Mouse (Mus musculus) CD4-positive, CD25-positive, alpha-beta regulatory T cell, adult 4 months (primary cell): ENCODE results near the gene Lim2. TPM values are rescaled to one million over a fixed set of nuclear protein-coding genes. Genes with fewer than 3 reads are reported as not detected.
"Not testable (repeated sequence)": the region's sequence is repeated elsewhere in the genome, so short reads cannot be mapped to it uniquely, and the experiment has no call there.

Experiments used
- ATAC-seq: one replicate; pipeline ENCODE4 v1.8.0; 2017
- polyA plus RNA-seq, 2 experiments: library from polyadenylated mRNA; unstranded; fragments of 100-300 nt; shearing (Covaris generic); gene quantifications; one replicate each; pipeline ENCODE4 v1.2.1; 2017

Gene Lim2
- not detected for polyA plus RNA-seq

DNA sequence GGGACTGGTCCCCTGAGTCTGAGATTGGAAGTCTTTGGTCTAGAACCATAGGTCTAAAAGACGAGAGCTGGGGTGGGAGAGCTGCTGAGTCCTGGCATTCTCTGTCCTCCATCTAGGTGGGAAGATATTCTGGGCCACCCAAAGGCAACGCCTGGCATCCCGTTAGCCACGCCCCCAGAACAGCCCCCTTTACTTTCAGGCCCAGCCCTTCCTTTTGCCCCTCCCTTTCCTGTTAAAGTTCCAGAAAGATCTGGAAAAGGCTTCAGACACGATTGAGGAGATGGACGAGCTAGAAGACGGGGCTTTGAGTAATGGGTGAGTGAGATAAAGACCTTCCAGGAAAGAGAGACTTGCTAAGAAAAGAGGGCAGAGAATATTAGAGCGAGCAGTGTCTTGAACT is at the start of gene Lim2:
Lim2 (plus strand) TSS at position 265 of the 400 bp plus-strand sequence.
- ATAC-seq, result no peak

DNA sequence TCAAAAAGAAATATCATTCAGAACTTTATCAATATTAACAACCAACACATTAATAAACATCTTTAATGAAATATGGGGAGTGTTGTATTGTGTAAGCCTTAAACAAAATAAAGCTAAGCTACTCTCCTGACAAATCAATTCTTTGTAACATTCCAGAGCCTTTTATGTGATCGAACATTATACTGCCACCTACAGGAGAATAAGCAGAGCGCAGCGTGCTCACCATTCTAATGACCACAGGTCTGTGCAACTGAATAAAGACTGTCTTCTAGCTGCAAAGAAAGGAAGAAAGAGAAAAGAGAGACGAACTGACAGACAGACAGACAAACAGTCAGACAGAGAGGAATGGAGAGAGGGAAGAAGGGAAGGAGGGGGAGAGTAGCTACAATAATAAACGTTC is 49.2 kb upstream of the Lim2 start:
- ATAC-seq, result peak; percentile 62

DNA sequence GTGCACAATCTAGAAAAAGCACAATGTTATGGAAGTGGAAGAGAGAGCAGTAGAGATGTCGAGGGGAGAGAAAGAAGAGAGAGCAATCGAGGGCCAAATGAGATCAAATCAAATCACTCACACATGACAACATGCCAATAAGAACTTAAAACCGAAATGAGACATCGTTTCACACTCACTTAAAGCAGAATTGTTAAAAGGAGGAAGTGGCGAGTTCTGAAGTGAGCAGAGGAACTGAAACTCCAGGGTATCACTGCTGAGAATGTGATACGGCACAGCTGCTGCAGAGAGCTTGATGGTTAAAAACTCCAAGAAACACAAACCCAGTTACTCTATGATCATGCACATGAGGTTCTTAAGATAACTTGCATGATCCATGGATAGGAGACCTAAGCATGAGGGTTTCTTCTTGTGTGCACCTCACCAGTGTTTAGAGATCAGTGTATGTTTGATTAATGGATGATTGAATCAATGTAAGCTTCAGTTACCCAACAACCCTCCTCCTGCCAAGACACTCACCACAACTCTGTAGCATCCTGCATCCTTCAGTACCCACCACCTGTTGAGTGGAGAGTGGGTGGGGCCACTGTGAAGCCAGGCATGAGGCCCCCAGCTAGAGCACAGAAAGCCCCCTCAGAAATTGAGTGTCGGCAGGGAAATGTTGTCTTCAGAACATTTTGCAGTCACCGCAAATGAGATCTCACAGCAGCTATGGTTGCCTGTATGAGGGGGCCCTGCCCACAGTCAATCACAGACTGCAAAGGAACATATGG is 34.9 kb upstream of the Lim2 start:
- ATAC-seq, result no peak

DNA sequence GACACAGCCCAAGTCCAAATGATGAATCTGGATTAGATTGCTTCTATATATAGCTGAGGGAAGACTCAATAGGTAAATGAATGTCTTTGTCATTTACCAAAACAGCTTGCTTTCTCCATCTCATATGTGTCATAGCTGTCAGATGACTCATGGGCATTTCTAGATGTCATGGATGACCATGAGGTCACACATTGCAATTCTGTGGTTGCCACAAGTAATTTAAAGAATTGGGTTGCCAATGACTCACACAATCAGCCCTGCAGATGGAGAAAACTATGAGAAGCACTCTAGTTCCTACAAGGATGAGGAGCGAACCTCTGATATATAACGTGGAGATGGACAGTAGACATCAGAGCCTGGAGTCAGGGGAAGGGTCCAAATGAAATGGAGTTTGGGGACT is 28.0 kb upstream of the Lim2 start:
- ATAC-seq, result no peak

DNA sequence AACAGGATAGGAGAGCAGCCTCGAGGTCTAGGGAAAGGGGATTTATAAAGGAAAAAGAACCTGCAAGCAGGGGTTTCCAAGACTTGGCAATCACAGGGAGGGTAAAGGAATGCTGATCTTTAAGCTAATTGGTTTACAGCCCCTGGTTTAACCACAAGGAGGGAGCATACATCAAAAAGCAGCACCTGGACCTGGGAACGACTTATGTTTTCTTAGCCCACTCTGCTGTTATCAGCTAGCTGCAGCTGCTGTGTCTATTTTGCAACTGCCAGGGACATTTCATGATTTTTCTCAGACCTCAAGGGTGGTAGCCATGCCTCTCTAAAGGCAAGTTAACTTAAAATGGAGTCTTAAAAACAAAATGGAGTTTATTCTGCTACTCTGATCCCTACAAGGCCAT is 24.8 kb upstream of the Lim2 start:
- no peak for ATAC-seq

DNA sequence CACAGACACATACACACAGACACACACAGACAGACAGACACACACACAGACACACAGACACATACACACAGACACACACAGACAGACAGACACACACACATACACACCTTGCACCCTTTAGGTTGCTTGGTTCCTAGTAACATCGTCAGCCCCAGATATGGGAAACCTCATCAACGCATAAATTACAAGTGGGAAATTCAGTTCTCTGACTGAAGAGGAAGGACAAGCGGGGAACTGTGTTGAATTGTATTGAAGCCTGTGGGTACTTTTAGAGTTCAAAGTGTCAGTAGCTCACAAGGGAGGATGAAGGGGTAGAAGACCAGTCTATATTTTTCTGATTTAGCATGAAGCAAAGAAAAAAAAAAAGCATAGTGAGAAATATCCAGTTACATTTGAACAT is 19.9 kb upstream of the Lim2 start:
- no peak for ATAC-seq

DNA sequence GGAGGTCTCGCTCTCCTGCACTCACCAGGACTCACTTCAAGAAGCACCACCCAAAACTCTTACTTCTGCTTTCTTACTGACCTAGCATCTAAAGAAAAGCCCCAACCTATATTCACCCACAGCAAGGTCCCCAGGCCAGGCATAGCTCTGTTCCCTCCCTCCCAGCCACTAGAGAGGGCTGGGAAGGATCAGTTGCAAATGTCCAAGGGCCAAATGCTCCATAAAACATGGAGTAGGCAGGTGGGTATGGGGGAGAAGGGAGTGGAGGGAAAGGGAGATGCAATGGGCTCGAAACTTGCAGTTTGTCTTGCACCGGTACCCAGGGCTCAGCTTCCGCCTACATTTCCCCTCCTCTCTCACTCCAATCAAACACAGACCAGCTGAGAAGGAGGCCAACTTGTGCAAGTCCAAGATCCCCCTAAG is 19.3 kb upstream of the Lim2 start, which contains the start of gene Siglecg:
Siglecg (plus strand) TSS at position 74 of the 423 bp plus-strand sequence.
- no peak for ATAC-seq

DNA sequence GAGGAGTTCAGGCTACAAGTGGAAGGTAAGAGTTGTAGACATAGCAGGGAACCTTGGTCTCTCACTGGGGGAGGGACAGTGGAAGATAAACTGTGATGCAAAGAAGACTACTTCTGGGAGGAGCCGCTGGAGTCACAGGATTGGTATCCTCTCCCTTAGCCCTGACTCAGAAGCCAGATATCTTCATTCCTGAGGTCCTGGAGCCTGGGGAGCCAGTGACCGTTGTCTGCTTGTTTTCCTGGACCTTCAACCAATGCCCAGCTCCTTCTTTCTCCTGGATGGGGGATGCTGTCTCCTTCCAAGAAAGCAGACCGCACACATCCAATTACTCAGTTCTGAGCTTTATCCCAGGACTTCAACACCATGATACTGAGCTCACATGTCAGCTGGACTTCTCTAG is 18.4 kb upstream of the Lim2 start:
- ATAC-seq, result no peak

DNA sequence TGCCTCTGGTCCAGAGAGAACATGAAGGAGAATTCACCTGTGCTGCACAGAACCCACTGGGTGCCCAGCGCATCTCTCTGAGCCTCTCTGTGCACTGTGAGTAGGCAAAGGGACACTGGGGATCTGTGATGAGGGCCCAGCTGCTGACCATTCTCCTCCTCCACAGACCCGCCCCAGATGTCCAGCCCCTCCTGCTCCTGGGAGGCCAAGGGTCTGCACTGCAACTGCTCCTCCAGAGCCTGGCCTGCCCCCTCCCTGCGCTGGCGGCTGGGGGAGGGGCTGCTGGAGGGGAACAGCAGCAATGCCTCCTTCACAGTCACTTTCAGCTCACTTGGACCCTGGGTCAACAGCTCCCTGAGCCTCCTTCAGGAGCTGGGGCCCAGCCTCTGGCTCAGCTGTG is 15.7 kb upstream of the Lim2 start:
- not testable (repeated sequence) for ATAC-seq

DNA sequence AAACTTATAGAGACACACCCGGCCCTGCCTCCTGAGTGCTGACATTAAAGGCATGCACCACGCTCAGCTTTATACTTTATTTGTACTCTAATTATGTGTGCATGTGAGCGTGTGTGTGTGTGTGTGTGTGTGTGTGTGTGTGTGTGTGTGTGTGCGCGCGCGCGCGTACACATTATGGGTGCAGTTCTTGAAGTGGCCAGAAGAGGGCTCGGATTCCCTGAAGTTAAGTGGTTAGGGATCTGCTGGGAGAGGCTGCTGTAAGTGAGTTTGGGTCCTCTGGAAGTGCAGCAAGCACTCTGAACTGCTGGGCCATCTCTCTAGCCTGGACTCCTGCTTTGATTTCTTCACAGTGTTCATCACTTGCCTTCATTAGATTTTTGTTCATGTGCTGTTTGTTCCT is 10.2 kb upstream of the Lim2 start:
- no peak for ATAC-seq

DNA sequence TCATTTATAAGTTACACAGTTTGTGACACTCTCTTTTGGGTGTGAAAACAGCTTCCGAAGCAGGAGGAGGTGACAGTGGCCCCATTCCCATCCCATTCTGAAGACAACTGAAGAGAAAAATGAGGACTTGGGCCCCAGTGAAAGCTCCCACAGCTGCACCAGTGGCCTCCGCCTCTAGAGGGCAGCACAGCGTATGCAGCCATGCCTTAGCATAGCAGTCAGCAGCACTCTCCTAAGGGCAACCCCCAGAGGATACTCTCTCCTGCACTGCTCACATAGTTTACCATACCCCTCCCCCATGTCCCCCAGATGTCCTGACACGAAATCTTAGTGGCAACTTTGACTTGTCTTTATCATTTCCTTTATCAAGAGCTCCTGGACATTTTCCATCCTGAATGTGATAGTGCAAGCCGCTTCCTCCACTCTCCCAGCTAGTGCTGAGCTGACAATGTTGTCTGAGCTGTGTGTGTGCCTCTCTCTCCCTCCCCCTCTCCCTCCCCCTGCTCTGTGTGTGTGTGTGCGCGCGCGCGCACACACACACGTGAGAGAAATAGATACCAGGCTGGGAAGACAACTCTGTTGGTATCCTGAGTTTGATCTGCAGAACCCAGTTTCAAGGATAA is 4.4 kb upstream of the Lim2 start:
- ATAC-seq, result peak; percentile 98

DNA sequence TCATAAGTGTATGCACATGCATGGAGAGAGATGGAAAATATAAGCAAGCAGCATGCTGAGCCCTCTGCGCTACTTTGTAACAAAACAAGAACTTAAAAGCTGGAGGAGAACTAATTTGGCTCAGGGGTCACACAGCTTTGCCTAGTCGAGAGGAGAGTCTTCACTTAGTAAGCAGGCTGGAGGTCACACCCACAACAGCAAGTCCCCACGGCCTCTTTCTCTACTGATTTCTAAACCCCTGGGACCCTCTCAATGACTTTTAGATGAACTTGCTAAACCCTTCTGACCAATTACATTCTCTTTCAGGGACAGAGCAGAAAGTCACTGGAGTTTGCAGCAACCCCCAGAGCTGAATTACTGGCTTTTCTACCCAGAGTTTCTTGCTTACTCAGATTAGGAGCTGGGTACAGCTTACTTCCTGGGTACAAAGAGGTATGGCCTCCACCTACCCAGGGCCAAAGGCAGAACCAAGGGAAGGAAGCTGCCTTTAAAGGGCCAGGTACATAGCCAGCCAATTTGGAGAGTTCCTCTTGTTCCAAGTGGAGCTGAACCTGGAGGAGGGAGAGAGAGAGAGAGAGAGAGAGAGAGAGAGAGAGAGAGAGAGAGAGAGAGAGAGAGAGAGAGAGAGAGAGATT is 3.4 kb upstream of the Lim2 start:
- ATAC-seq, result peak; percentile 49

DNA sequence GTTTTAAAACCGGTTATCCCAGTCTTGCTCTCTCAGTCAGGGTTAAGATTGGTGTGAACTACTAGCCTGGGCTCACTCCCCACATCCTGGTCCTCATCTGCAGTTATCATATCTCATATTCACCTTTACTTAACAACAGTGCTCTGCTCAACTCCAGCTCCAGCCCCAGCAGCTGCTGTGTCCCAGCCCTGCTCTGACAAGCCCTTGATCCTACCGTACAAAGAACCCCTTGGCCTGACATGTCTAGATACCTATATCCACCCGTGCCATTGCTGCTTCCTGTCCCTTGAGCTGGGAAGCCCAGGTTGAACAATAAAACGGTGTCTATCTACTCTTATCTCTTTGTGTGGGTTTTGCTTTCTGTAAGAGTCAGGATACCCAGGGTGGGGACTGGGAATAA is 2.0 kb downstream of the Lim2 start:
- ATAC-seq, result no peak

DNA sequence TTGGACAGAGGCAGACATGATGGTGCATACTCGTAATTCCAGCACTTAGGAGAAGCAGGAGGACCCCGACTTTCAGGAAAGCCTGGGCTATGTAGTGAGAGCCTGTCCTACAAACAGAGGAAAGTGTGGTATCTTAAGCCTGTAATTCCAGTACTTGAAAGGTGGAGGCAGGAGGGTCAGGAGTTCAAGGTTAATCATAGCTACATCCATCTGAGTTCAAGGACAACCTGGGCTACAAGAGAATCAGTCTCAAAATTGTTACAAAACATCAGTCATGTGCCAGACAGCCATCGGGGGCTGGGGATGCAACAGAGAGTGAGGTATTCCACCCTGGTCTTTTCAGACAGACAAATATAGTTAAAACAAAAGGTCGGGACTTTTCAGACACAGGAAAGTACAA is 5.4 kb downstream of the Lim2 start:
- ATAC-seq, result no peak

DNA sequence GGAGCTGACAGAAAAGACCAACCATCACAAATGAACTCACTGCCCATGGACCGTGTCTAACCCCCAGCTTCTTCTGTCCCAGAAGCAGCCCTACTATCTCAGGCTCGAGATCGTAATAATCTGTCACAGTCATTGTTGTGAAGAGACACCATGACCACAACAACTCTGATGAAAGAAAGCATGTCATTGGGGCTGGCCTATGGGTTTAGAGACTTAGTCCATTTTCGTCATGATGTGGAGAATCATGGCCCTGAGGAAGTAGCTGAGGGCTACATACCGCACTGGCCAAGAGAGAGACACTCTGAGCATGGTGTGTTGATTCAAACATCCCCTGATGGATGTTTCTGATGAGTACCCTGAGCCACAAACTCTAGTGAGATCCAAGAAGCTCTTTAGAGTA is 7.2 kb downstream of the Lim2 start:
- ATAC-seq, result no peak

DNA sequence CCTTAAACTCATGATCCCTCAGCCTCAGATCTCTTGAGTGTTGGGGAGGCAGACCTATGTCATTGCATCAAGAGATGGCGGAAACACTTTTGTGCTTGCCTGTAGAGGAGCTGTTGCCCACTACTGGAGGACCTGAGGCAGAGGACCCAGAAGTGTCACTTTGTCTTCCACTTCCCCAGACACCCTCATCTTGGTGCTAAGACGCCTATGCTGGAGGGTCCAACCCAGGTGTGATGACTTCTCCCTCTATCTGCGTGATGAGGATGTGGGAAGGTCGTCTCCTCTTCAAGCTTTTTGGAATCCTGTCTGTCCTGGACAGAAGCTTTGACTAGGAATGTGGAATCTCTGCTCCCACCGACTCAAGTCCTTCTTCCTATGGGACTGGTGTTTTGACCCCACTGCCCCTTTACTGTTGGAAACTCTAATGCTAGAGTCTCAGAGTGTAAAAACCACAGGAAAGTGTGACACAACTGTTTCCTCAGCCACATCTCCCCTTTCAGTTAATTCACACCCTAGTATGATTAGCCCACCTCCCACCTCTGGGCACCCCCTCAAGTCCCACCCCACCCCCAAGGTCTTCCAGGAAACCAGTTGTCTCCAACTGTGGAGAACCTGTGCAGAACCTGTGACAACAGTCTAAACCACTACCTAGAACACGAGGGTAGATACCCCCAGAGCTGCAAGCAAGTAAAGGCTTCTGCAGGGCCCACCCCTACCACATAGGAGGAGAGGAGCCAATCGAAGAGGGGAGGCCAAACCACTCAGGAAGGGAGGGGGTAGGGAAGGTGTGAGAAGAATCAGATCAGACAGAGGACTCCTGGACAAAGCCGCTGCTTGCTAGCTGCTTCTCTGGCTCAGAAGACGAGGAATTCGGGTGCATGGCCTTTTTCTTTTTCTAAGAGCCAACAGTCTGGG is 9.1 kb downstream of the Lim2 start, which contains the start of gene Nkg7:
Nkg7 (plus strand) TSS at position 733 of the 915 bp plus-strand sequence.
- ATAC-seq, result no peak

DNA sequence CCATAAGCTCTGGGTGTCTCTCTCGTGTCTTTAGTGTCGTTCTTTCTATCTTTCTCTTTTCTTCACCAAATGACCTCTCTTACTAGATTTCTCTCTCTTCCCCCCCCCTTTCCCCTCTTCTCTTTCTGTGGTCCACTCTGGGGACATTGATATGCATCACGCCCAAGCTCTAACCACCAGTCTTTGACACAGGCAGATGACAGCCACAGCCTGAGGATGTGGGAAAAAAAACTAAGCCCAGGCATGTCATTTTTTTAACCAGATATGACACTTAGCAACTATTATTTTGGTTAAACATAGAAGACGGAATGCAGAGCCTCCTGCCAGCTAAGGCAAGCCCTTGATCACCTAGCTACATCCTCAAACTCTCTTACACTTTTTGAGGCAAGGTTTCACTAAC is 11.1 kb downstream of the Lim2 start:
- no peak for ATAC-seq

DNA sequence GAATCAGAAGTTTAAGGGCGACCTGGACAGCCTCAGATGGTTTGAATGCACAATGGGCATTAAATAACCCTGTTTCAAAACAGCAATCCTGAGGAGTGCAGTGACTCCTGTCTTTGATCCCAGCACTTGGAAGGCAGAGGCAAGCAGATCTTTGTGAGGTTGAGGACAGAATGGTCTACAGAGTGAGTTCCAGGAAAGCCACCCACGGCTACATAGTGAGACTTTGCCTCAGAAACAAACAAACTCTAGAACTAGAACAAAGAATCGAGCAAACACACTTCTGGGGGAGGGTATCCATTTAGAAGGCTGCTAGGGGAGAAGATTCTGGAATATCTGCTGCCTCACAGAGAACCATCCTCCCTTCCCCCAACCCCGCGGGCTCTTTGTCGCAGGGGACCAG is 13.0 kb downstream of the Lim2 start, which contains the start of gene Cldnd2:
Cldnd2 (plus strand) TSS at position 301 of the 400 bp plus-strand sequence.
- no peak for ATAC-seq

DNA sequence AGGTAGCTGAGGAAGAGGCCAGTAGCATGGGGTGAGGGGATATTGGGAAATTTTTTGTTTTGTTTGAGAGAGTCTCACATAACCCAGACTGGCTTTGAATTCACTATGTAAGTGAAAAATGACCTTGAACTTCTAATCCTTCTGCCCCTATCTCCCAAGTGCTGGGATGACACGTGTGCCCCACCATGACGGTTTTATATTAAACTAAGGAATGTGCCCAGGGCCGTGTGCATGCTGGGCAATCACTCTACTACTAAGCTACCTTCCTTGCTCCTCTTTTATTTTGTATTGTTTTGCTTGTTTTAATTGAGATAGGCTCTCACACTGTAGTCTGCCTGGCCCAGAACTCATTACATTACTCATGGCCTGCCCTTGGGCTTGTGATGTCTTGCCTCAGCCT is 13.6 kb downstream of the Lim2 start:
- no peak for ATAC-seq

DNA sequence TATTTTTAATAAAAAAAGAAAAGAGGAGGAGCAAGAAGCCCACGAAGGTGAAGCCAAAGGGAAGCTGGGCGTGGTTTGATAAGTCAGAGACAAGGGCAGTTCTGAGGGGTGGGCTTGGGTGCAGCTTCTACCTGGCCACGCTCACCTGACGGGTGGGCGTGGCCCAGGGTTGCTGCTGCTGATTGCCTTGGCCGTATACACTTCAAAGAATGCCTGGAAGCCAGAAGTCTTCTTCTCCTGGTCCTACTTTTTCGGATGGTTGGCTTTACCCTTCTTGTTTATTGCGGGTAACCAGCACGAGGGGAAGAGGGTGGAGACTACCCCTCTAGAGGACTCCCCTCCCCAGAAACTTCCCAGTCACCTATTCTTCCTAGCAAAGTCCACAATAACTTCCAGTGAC is 15.2 kb downstream of the Lim2 start:
- no peak for ATAC-seq

DNA sequence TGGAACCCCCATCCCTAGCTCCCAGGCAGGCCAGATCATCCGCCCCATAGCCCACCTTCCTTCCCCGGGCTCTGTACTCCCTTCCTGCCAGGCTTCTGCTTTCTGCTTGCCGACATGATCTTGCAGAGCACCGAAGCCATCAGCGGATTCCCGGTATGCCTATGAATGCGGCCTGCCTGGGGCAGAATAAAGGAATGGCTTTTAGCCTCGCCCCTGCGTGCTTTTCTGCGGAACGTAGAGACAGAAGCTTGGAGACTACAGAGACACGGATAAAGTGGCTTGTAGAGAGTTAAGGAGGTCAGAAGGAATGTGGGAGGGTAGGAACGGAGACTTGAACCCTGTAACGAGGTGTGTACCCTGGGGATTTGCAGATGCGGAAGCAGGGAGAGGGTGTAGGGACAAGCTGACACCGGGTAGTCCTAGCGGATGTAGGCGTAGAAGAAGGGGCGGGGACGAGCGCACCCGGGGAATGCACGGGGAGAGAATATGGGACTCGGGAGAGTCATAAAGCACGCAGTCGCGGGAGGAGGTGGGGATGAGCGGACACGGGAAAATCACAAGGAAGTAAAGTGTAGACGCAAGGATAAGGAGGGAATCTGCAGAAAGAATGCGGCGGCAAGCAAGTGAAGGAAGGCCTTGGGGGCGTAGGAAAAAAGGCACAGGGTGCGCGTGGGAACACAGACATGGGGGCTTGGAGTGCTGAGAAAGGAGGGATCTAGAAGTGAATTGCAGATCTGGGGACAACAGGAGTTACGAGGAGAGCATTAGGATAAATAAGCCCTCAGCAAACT is 15.9 kb downstream of the Lim2 start:
- ATAC-seq, result peak; percentile 83

DNA sequence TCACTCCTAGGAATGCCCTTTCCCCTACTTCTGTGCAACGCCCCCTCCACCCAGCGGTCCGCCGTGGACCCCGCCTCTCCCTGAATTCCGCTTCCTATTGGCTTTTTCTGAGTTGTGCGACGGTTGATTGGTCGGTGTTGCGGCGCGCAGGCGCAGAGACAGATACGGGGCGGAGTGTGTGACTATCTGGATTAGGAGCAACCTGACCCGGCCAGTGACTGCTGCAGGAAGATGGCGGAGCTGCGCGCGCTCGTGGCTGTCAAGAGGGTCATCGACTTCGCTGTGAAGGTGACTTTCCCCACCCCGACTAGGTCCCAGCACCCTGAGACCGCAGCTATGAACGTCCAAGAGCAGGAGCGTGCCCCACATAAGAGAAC is 16.4 kb downstream of the Lim2 start, which contains the start of the genes Etfb and Gm45233:
Etfb (plus strand) TSS at position 167 of the 377 bp plus-strand sequence.
Gm45233 (plus strand) TSS at position 212 of the 377 bp plus-strand sequence.
- ATAC-seq, result peak; percentile 94
